Mouse (Mus musculus): ENCODE measurements around the gene Rbm42. TPM values are rescaled to one million over a fixed set of nuclear protein-coding genes. Genes with fewer than 3 reads are reported as not detected.

Gene Rbm42
- total and polyA plus RNA-seq, 3 experiments, result 42.9 to 235 (median 47.9) TPM

DNA sequence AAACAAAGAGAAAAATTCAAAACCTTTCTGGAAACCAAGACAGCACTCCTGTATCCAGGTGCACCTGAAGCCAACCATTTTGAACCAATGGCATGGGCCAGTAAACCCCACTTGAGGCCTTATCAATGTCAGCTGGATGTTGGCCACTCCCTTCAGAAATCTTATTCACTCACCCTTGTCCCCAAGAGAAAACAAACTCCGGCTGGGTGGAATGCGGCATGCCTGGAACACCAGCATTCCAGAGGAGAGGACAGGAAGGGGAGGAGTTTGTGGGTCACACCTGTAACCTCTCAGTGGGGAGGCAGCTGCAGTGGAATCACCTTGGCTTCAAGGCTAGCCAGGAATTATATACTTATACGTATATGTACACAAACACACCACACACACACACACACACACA lies 47.5 kb downstream of the Rbm42 start:
- ATAC-seq (ENCODE audit: extremely low read depth, insufficient number of reproducible peaks, low FRiP score, poor library complexity, severe bottlenecking) (no peak), DNase-seq (ENCODE audit: low spot score) (no peak)
- H3K4me1 ChIP-seq (ENCODE audit: insufficient read depth, low read depth, low read length), result peaks cover 14% of the 10 kb centered on the region
- H3K9me3 ChIP-seq (replicated peaks), result no peaks in the 10 kb centered on the region
- H3K36me3 ChIP-seq (replicated peaks), result peaks cover 17% of the 10 kb centered on the region
- TF ChIP-seq GATA1 (IDR thresholded peaks at IDR 0.05; ENCODE audit: borderline replicate concordance, low read length), result no peak
- no peak for TF ChIP-seq TAL1 (conservative IDR thresholded peaks at IDR 0.05; ENCODE audit: low read depth, low read length)
- TF ChIP-seq CTCF (IDR thresholded peaks at IDR 0.05; ENCODE audit: low read depth, low read length), result no peak
- TF ChIP-seq POLR2AphosphoS5 (IDR thresholded peaks at IDR 0.05; ENCODE audit: insufficient replicate concordance, low read depth, low read length), result no peak
- no peak for TF ChIP-seq GATA2 (IDR thresholded peaks at IDR 0.05; ENCODE audit: borderline replicate concordance, low read depth, low read length)
- no peak overlapping the region for H3K4me3 ChIP-seq (ENCODE audit: low read depth, low read length)
- peaks cover 15% of the 10 kb centered on the region for H3K27me3 ChIP-seq (ENCODE audit: insufficient read depth, low read length)

- ATAC-seq (ENCODE audit: extremely low read depth, insufficient number of reproducible peaks, low FRiP score, poor library complexity, severe bottlenecking), result no peak
- peaks cover 14% of the 10 kb centered on the region for H3K4me1 ChIP-seq (ENCODE audit: insufficient read depth, low read depth, low read length)
- no peaks in the 10 kb centered on the region for H3K9me3 ChIP-seq (replicated peaks)
Observed at GRCm38 (mm10) chr7:30600651-30601050, 49.5 kb downstream of the Rbm42 start.

DNA sequence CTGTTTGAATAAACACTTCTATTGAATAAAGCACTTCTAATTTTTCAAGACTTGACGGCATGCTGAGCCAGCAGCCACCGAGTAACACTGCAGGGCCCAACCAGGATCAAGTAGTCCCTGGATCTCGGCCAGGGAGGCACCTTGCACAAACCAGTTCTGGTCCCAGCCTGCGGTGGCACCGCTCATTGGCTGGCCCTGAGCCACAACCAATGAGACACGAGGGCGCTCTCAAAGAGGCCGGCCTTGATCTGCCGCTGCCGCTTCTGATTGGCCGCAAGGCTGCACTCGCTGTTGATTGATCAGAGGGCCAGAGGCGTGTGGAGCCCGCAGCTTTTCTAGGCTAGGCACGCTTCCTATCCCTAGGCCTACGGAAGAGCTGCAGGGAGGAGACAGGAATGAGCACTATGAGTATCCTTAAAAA lies 50.2 kb downstream of the Rbm42 start:
- H3K9me3 ChIP-seq (replicated peaks), result no peaks in the 10 kb centered on the region
- peaks cover 10% of the 10 kb centered on the region for H3K36me3 ChIP-seq (replicated peaks)
- peak overlapping the region; percentile 25; the same call in 1 of the 2 replicates for H3K4me3 ChIP-seq (ENCODE audit: low read depth, low read length)
- no peak for TF ChIP-seq GATA2 (IDR thresholded peaks at IDR 0.05; ENCODE audit: borderline replicate concordance, low read depth, low read length)
- H3K4me1 ChIP-seq (ENCODE audit: insufficient read depth, low read depth, low read length), result peaks cover 14% of the 10 kb centered on the region
- peak; percentile 93 for DNase-seq (ENCODE audit: low spot score)
- peak; percentile 96 for ATAC-seq (ENCODE audit: extremely low read depth, insufficient number of reproducible peaks, low FRiP score, poor library complexity, severe bottlenecking)
- peaks cover 39% of the 10 kb centered on the region for H3K27me3 ChIP-seq (ENCODE audit: insufficient read depth, low read length)

More at GRCm38 (mm10) chr7:30600651-30601050, 49.5 kb downstream of the Rbm42 start:
- DNase-seq (ENCODE audit: low spot score), result no peak
- H3K27me3 ChIP-seq (ENCODE audit: insufficient read depth, low read length), result peaks cover 32% of the 10 kb centered on the region
- H3K36me3 ChIP-seq (replicated peaks), result peaks cover 12% of the 10 kb centered on the region
- no peak for TF ChIP-seq CTCF (IDR thresholded peaks at IDR 0.05; ENCODE audit: low read depth, low read length)
- H3K4me3 ChIP-seq (ENCODE audit: low read depth, low read length), result no peak overlapping the region

DNA sequence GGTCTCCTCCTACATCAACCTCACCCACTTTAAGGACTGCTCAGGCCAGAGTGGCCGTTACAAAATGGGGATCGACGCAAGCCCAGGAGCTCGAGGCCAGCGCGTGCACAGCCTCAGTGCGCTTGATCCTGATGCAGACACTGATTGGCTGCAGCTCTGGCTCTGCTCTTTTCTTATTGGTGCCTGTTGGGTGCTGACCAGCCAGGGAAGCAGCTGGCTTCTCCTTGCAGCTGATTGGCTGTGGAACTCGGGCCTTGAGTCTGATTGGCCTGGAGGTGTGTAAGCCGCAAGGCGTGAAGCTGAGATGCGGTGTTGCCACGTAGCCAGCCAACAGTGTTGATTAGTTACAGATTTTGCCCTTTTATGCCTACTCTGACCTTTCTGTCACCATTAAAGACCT lies 51.3 kb downstream of the Rbm42 start, which contains the start of gene Zbtb32:
Gene Zbtb32, minus strand, starts transcription at position 124 of the 400 bp plus-strand sequence.
- peak within 1 kb of the TSS; percentile 25; the same call in 1 of the 2 replicates for H3K4me3 ChIP-seq (ENCODE audit: low read depth, low read length)
- TF ChIP-seq GATA2 (IDR thresholded peaks at IDR 0.05; ENCODE audit: borderline replicate concordance, low read depth, low read length), result no peak
- no peak for TF ChIP-seq TAL1 (conservative IDR thresholded peaks at IDR 0.05; ENCODE audit: low read depth, low read length)
- no peak for TF ChIP-seq GATA1 (IDR thresholded peaks at IDR 0.05; ENCODE audit: borderline replicate concordance, low read length)
- TF ChIP-seq CTCF (IDR thresholded peaks at IDR 0.05; ENCODE audit: low read depth, low read length), result no peak
- no peak for TF ChIP-seq POLR2AphosphoS5 (IDR thresholded peaks at IDR 0.05; ENCODE audit: insufficient replicate concordance, low read depth, low read length)
- peaks cover 8% of the 10 kb centered on the region for H3K36me3 ChIP-seq (replicated peaks)
- no peak for DNase-seq (ENCODE audit: low spot score)
- H3K4me1 ChIP-seq (ENCODE audit: insufficient read depth, low read depth, low read length), result peaks cover 20% of the 10 kb centered on the region
- peaks cover 48% of the 10 kb centered on the region for H3K27me3 ChIP-seq (ENCODE audit: insufficient read depth, low read length)
- ATAC-seq (ENCODE audit: extremely low read depth, insufficient number of reproducible peaks, low FRiP score, poor library complexity, severe bottlenecking), result no peak
- no peaks in the 10 kb centered on the region for H3K9me3 ChIP-seq (replicated peaks)

- Histone ChIP-seq H3K4me3 (ENCODE audit: low read depth, low read length) (no peak overlapping the region), H3K4me1 (ENCODE audit: insufficient read depth, low read depth, low read length) (peaks cover 29% of the 10 kb centered on the region), H3K27me3 (ENCODE audit: insufficient read depth, low read length) (peaks cover 52% of the 10 kb centered on the region), H3K36me3 (replicated peaks) (no peaks in the 10 kb centered on the region), H3K9me3 (replicated peaks) (no peaks in the 10 kb centered on the region)
- DNase-seq (ENCODE audit: low spot score), result no peak
- TF ChIP-seq GATA1 (IDR thresholded peaks at IDR 0.05; ENCODE audit: borderline replicate concordance, low read length) (no peak), CTCF (IDR thresholded peaks at IDR 0.05; ENCODE audit: low read depth, low read length) (no peak), TAL1 (conservative IDR thresholded peaks at IDR 0.05; ENCODE audit: low read depth, low read length) (no peak)
- no peak for ATAC-seq (ENCODE audit: extremely low read depth, insufficient number of reproducible peaks, low FRiP score, poor library complexity, severe bottlenecking)
Observed at GRCm38 (mm10) chr7:30596811-30597210, 53.3 kb downstream of the Rbm42 start.

DNA sequence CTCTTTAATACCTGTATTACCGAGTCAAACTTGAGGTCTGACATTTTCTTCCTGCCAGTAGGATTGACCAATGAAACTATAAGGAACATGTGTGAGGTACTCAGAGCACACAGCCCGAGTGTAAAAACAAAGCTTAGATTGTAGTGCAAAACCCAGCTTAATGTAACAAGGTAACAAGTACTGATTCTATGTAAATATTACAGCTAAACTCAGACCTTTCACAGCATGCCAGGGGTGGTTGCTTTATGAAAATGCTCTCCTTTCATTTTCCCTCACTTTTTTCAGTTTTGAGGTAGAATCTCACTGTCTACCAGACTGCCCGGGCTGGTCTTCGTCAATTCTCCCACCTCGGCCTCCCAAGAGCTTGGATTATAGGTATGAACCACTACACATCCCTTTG lies 54.0 kb downstream of the Rbm42 start:
- ATAC-seq (ENCODE audit: extremely low read depth, insufficient number of reproducible peaks, low FRiP score, poor library complexity, severe bottlenecking), result no peak
- Histone ChIP-seq H3K27me3 (ENCODE audit: insufficient read depth, low read length) (peaks cover 52% of the 10 kb centered on the region), H3K4me3 (ENCODE audit: low read depth, low read length) (no peak overlapping the region), H3K9me3 (replicated peaks) (no peaks in the 10 kb centered on the region), H3K36me3 (replicated peaks) (peaks cover under 1% of the 10 kb centered on the region), H3K4me1 (ENCODE audit: insufficient read depth, low read depth, low read length) (peaks cover 29% of the 10 kb centered on the region)
- no peak for DNase-seq (ENCODE audit: low spot score)
- TF ChIP-seq GATA1 (IDR thresholded peaks at IDR 0.05; ENCODE audit: borderline replicate concordance, low read length) (no peak), CTCF (IDR thresholded peaks at IDR 0.05; ENCODE audit: low read depth, low read length) (no peak), GATA2 (IDR thresholded peaks at IDR 0.05; ENCODE audit: borderline replicate concordance, low read depth, low read length) (no peak), TAL1 (conservative IDR thresholded peaks at IDR 0.05; ENCODE audit: low read depth, low read length) (no peak)

- H3K27me3 ChIP-seq (ENCODE audit: insufficient read depth, low read length), result peaks cover 50% of the 10 kb centered on the region
- H3K9me3 ChIP-seq (replicated peaks), result no peaks in the 10 kb centered on the region
- peaks cover 25% of the 10 kb centered on the region for H3K4me1 ChIP-seq (ENCODE audit: insufficient read depth, low read depth, low read length)
- no peak overlapping the region for H3K4me3 ChIP-seq (ENCODE audit: low read depth, low read length)
- TF ChIP-seq TAL1 (conservative IDR thresholded peaks at IDR 0.05; ENCODE audit: low read depth, low read length), result no peak
- peaks cover 6% of the 10 kb centered on the region for H3K36me3 ChIP-seq (replicated peaks)
- no peak for DNase-seq (ENCODE audit: low spot score)
- ATAC-seq (ENCODE audit: extremely low read depth, insufficient number of reproducible peaks, low FRiP score, poor library complexity, severe bottlenecking), result no peak
Observed at GRCm38 (mm10) chr7:30594510-30595024, 55.5 kb downstream of the Rbm42 start.

Data from G1E (cell line).